Mouse (Mus musculus) heart, adult 2 months (tissue): Measurements from ENCODE around the gene Rspry1.

Experiments
- CTCF ChIP-seq: fragments of 200-600 bp; IDR thresholded peaks from 2 replicates; pipeline ENCODE4 v1.8.1; 2022; ENCODE audit warnings: antibody characterized with exemption, mild to moderate bottlenecking, moderate library complexity
- POLR2A ChIP-seq: fragments of 200-500 bp; IDR thresholded peaks from 2 replicates; pipeline ENCODE4 v1.6.1; 2011; ENCODE audit warnings: mild to moderate bottlenecking, low read depth, low read length, control low read depth; ENCODE audit not compliant: insufficient read depth

GRCm38 (mm10) chr8:94566446-94567158 lies 35.1 kb upstream of the Rspry1 start:
- TF ChIP-seq CTCF (no peak), POLR2A (no peak)
